Comparison of ENCODE assay signal across 7 mouse cellular contexts in the genomic region with DNA sequence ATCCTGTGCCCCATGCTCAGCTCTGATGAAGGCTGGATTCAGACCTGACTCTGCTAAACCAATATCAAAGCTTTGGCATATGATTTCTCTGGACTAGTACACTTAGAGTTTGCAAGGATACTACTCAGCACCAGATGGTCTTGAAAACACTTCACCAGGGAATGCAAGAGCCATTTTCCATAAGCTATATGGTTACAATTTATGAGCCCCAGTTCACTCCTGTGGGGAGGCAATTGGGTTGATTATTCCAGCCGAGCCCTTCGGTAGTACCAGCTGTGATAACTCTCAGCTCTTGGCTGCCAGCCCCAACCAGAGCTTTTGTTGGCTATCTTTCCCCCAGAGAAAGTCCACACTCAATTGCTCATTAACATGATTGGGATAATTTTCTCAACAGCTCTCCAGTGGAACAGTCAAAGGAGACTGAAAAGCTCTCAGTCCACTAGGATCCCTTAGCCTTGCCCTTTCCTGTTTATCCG.
DNase-seq lines count a peak whose midpoint lies in the region; ATAC-seq and TF ChIP-seq lines count a peak whose summit lies in the region.

No protein-coding gene starts in this region.

- H3K27ac ChIP-seq in hindbrain, postnatal 0 days: no peak overlapping the region
- no peak overlapping the region for H3K27ac ChIP-seq in neural tube, embryonic 14.5 days (ENCODE audit: low read depth, low read length)

- TF ChIP-seq CTCF in hindbrain, postnatal 0 days (IDR thresholded peaks at IDR 0.05; ENCODE audit: low read depth): no peak

- peaks cover 9% of the 10 kb centered on the region for H3K4me1 ChIP-seq in hindbrain, postnatal 0 days (ENCODE audit: insufficient read depth, low read length)
- H3K4me1 ChIP-seq in neural tube, embryonic 14.5 days (ENCODE audit: control insufficient read depth, insufficient read depth, low read length): peaks cover 8% of the 10 kb centered on the region; the same call in 1 of the 2 replicates

- WGBS in hindbrain, postnatal 0 days: 24% methylated on average over 3 of the region's 3 CpGs
- 22% methylated on average over 3 of the region's 3 CpGs for WGBS in neural tube, embryonic 14.5 days

- H3K9ac ChIP-seq in hindbrain, postnatal 0 days (replicated peaks; ENCODE audit: low read length): no peak overlapping the region
- H3K9ac ChIP-seq in neural tube, embryonic 14.5 days (replicated peaks; ENCODE audit: low read depth, low read length): no peak overlapping the region

- peak; percentile 61; the same call in 1 of the 2 replicates for ATAC-seq in hindbrain, postnatal 0 days
- ATAC-seq in neural tube, embryonic 14.5 days (ENCODE audit: low read depth): peak; percentile 87

- H3K36me3 ChIP-seq in hindbrain, postnatal 0 days (ENCODE audit: insufficient read depth, low read length): no peaks in the 10 kb centered on the region
- no peaks in the 10 kb centered on the region for H3K36me3 ChIP-seq in neural tube, embryonic 14.5 days (ENCODE audit: control insufficient read depth, insufficient read depth, low read length)

- no peaks in the 10 kb centered on the region for H3K9me3 ChIP-seq in hindbrain, postnatal 0 days (ENCODE audit: low read length)
- no peaks in the 10 kb centered on the region for H3K9me3 ChIP-seq in neural tube, embryonic 14.5 days (ENCODE audit: control insufficient read depth, low read length)

- no peaks in the 10 kb centered on the region for H3K27me3 ChIP-seq in hindbrain, postnatal 0 days (ENCODE audit: insufficient read depth, low read length)
- no peaks in the 10 kb centered on the region for H3K27me3 ChIP-seq in neural tube, embryonic 14.5 days (ENCODE audit: control insufficient read depth, insufficient read depth, low read length)

- H3K4me3 ChIP-seq in hindbrain, postnatal 0 days (ENCODE audit: low read length): no peak overlapping the region
- no peak overlapping the region for H3K4me3 ChIP-seq in neural tube, embryonic 14.5 days (ENCODE audit: low read depth, low read length)

- no peak overlapping the region for H3K4me2 ChIP-seq in hindbrain, postnatal 0 days (ENCODE audit: low read depth, low read length)
- H3K4me2 ChIP-seq in neural tube, embryonic 14.5 days (ENCODE audit: low read depth, low read length): no peak overlapping the region

- peak; percentile 22 for DNase-seq in urinary bladder, postnatal 14 days (ENCODE audit: low spot score)
- DNase-seq in urinary bladder, postnatal 10 days (ENCODE audit: low spot score): no peak
- DNase-seq in hindbrain, postnatal 0 days (ENCODE audit: low spot score): peak; percentile 77
- peak; percentile 54 to 56 for DNase-seq in layer of hippocampus, postnatal 36 days
- no peak for DNase-seq in testis, postnatal 10 days (ENCODE audit: low spot score)
- no peak for DNase-seq in spleen, adult 12 weeks (ENCODE audit: low spot score)

Comparison
In these comparisons a context has a peak if more than half of its experiments do, and no peak if none do; other contexts are left out.
1. DNase-seq: peak in urinary bladder, postnatal 14 days (single experiment), hindbrain, postnatal 0 days (single experiment) and layer of hippocampus, postnatal 36 days (2 of 2); none in urinary bladder, postnatal 10 days (single experiment), testis, postnatal 10 days (single experiment) and spleen, adult 12 weeks (single experiment).